Mouse (Mus musculus) midbrain, embryonic 13.5 days (tissue): ENCODE measurements around the gene Drd1. TPM values are rescaled to one million over a fixed set of nuclear protein-coding genes. Genes with fewer than 3 reads are reported as not detected.

ENCODE experiments used
- ATAC-seq: fragments of 200-750 bp; cut with Nextera tagmentation; 2 replicates; pipeline ENCODE4 v1.8.0; 2017; ENCODE audit warnings: mild to moderate bottlenecking, moderate TSS enrichment, moderate library complexity
- H3K27ac ChIP-seq: fragments of 300-500 bp; sonication (generic); 2 replicates; pipeline ENCODE4 v1.5.1; 2015; ENCODE audit warnings: inconsistent platforms, mild to moderate bottlenecking, moderate library complexity
- H3K27me3 ChIP-seq: fragments of 300-500 bp; sonication (generic); 2 replicates; pipeline ENCODE4 v1.6.1; 2015; ENCODE audit warnings: mild to moderate bottlenecking, inconsistent platforms
- H3K36me3 ChIP-seq: fragments of 300-500 bp; sonication (generic); 2 replicates; pipeline ENCODE4 v1.6.1; 2015; ENCODE audit warnings: mild to moderate bottlenecking, inconsistent platforms
- H3K4me1 ChIP-seq: fragments of 300-500 bp; sonication (generic); replicated peaks from 2 replicates; pipeline ENCODE4 v1.6.1; 2015; ENCODE audit warnings: inconsistent platforms
- H3K4me2 ChIP-seq: fragments of 300-500 bp; sonication (generic); replicated peaks from 2 replicates; pipeline ENCODE4 v1.6.1; 2015; ENCODE audit warnings: moderate library complexity, mild to moderate bottlenecking, inconsistent platforms
- H3K4me3 ChIP-seq: fragments of 300-500 bp; sonication (generic); replicated peaks from 2 replicates; pipeline ENCODE4 v1.5.1; 2015; ENCODE audit warnings: mild to moderate bottlenecking, inconsistent platforms
- H3K9ac ChIP-seq: fragments of 300-500 bp; sonication (generic); replicated peaks from 2 replicates; pipeline ENCODE4 v1.6.1; 2015; ENCODE audit warnings: mild to moderate bottlenecking, inconsistent platforms
- H3K9me3 ChIP-seq: fragments of 300-500 bp; sonication (generic); 2 replicates; pipeline ENCODE4 v1.6.1; 2016; ENCODE audit warnings: mild to moderate bottlenecking, inconsistent platforms
- WGBS: fragments of 180-500 bp; shearing (Covaris S2); methylation state at CpG from one replicate; pipeline ENCODE4 v1.1.7; 2015; 5-methylcytosine and 5-hydroxymethylcytosine counted together
- polyA plus RNA-seq: library from polyadenylated mRNA; unstranded; fragments of >200 nt; fragmentation: Nextera tagmentation; extraction: Ambion mirVana; gene quantifications from 2 replicates; pipeline ENCODE4 v1.2.1, GENCODE M21; 2015

Gene Drd1
- polyA plus RNA-seq, 1 experiment from 2014 or later, result 2.0 TPM

GRCm38 (mm10) chr13:54084178-54084577 lies 28.7 kb upstream of the Drd1 start:
- H3K27me3 ChIP-seq, result no peaks in the 10 kb centered on the region
- H3K9ac ChIP-seq, result no peak overlapping the region
- H3K27ac ChIP-seq, result no peak overlapping the region
- ATAC-seq, result no peak
- peaks cover 14% of the 10 kb centered on the region for H3K4me1 ChIP-seq
- H3K4me2 ChIP-seq, result no peak overlapping the region
- peaks cover 38% of the 10 kb centered on the region for H3K36me3 ChIP-seq
- 50% methylated on average over 4 of the region's 4 CpGs for whole genome bisulfite sequencing
- no peak overlapping the region for H3K4me3 ChIP-seq
- H3K9me3 ChIP-seq, result no peaks in the 10 kb centered on the region

- Histone ChIP-seq H3K27me3 (no peaks in the 10 kb centered on the region), H3K4me1 (peaks cover 15% of the 10 kb centered on the region), H3K9me3 (no peaks in the 10 kb centered on the region), H3K27ac (peak overlapping the region; percentile 14; the same call in 1 of the 2 replicates), H3K4me3 (no peak overlapping the region), H3K9ac (no peak overlapping the region), H3K4me2 (no peak overlapping the region), H3K36me3 (peaks cover 27% of the 10 kb centered on the region)
- no peak for ATAC-seq
- 77% methylated on average over 5 of the region's 5 CpGs for WGBS
These were observed 27.4 kb upstream of the Drd1 start for GRCm38 (mm10) chr13:54082946-54083345.

GRCm38 (mm10) chr13:54080785-54081184 lies 25.3 kb upstream of the Drd1 start:
- Histone ChIP-seq H3K27ac (no peak overlapping the region), H3K27me3 (no peaks in the 10 kb centered on the region), H3K4me2 (no peak overlapping the region), H3K4me1 (peaks cover 18% of the 10 kb centered on the region), H3K4me3 (no peak overlapping the region), H3K36me3 (peaks cover 7% of the 10 kb centered on the region), H3K9ac (no peak overlapping the region), H3K9me3 (no peaks in the 10 kb centered on the region)
- no peak for ATAC-seq
- WGBS, result 94% methylated on average over 1 of the region's 1 CpGs

GRCm38 (mm10) chr13:54079782-54080759 lies 24.6 kb upstream of the Drd1 start:
- Histone ChIP-seq H3K4me3 (no peak overlapping the region), H3K9me3 (no peaks in the 10 kb centered on the region), H3K4me2 (no peak overlapping the region), H3K36me3 (peaks cover 4% of the 10 kb centered on the region; the same call in 1 of the 2 replicates), H3K4me1 (peaks cover 18% of the 10 kb centered on the region), H3K27ac (no peak overlapping the region), H3K9ac (no peak overlapping the region), H3K27me3 (no peaks in the 10 kb centered on the region)
- WGBS, result 83% methylated on average over 12 of the region's 12 CpGs
- no peak for ATAC-seq

- Histone ChIP-seq H3K27ac (no peak overlapping the region), H3K4me1 (peaks cover 26% of the 10 kb centered on the region), H3K4me2 (no peak overlapping the region), H3K9me3 (no peaks in the 10 kb centered on the region), H3K27me3 (no peaks in the 10 kb centered on the region), H3K4me3 (no peak overlapping the region), H3K36me3 (peaks cover 4% of the 10 kb centered on the region; the same call in 1 of the 2 replicates), H3K9ac (no peak overlapping the region)
- no peak for ATAC-seq
- 84% methylated on average over 11 of the region's 11 CpGs for WGBS
These were observed 22.1 kb upstream of the Drd1 start for GRCm38 (mm10) chr13:54077470-54078174.

GRCm38 (mm10) chr13:54076762-54077460 lies 21.4 kb upstream of the Drd1 start:
- H3K9me3 ChIP-seq, result no peaks in the 10 kb centered on the region
- ATAC-seq, result no peak
- H3K4me1 ChIP-seq, result peaks cover 30% of the 10 kb centered on the region
- H3K27me3 ChIP-seq, result no peaks in the 10 kb centered on the region
- H3K27ac ChIP-seq, result no peak overlapping the region
- H3K4me2 ChIP-seq, result no peak overlapping the region
- 91% methylated on average over 11 of the region's 11 CpGs for WGBS
- H3K4me3 ChIP-seq, result no peak overlapping the region
- peaks cover 4% of the 10 kb centered on the region; the same call in 1 of the 2 replicates for H3K36me3 ChIP-seq
- H3K9ac ChIP-seq, result no peak overlapping the region

- no peak overlapping the region for H3K4me2 ChIP-seq
- H3K9ac ChIP-seq, result no peak overlapping the region
- peaks cover 4% of the 10 kb centered on the region; the same call in 1 of the 2 replicates for H3K36me3 ChIP-seq
- ATAC-seq, result no peak
- no peaks in the 10 kb centered on the region for H3K27me3 ChIP-seq
- H3K9me3 ChIP-seq, result no peaks in the 10 kb centered on the region
- 98% methylated on average over 6 of the region's 6 CpGs for WGBS
- no peak overlapping the region for H3K4me3 ChIP-seq
- H3K4me1 ChIP-seq, result peaks cover 30% of the 10 kb centered on the region
- no peak overlapping the region for H3K27ac ChIP-seq
These were observed 20.5 kb upstream of the Drd1 start for GRCm38 (mm10) chr13:54076051-54076450.

- Histone ChIP-seq H3K4me3 (no peak overlapping the region), H3K4me2 (no peak overlapping the region), H3K9me3 (no peaks in the 10 kb centered on the region), H3K36me3 (peaks cover 4% of the 10 kb centered on the region; the same call in 1 of the 2 replicates), H3K9ac (no peak overlapping the region), H3K27me3 (no peaks in the 10 kb centered on the region), H3K4me1 (peaks cover 30% of the 10 kb centered on the region), H3K27ac (no peak overlapping the region)
- WGBS, result 94% methylated on average over 2 of the region's 2 CpGs
- no peak for ATAC-seq
These were observed 19.9 kb upstream of the Drd1 start for GRCm38 (mm10) chr13:54075416-54075815.

GRCm38 (mm10) chr13:54073491-54073890 lies 18.0 kb upstream of the Drd1 start:
- Histone ChIP-seq H3K9ac (no peak overlapping the region), H3K4me2 (no peak overlapping the region), H3K4me3 (no peak overlapping the region), H3K27me3 (no peaks in the 10 kb centered on the region), H3K9me3 (no peaks in the 10 kb centered on the region), H3K27ac (no peak overlapping the region), H3K4me1 (peaks cover 23% of the 10 kb centered on the region), H3K36me3 (peaks cover 4% of the 10 kb centered on the region; the same call in 1 of the 2 replicates)
- no peak for ATAC-seq
- WGBS, result 74% methylated on average over 2 of the region's 2 CpGs

GRCm38 (mm10) chr13:54073066-54073465 lies 17.6 kb upstream of the Drd1 start:
- peak overlapping the region; percentile 71; the same call in 1 of the 2 replicates for H3K4me3 ChIP-seq
- no peak overlapping the region for H3K27ac ChIP-seq
- H3K9ac ChIP-seq, result no peak overlapping the region

GRCm38 (mm10) chr13:54072526-54073057 lies 17.1 kb upstream of the Drd1 start:
- Histone ChIP-seq H3K4me1 (peaks cover 28% of the 10 kb centered on the region), H3K4me3 (peak overlapping the region; percentile 71), H3K27ac (no peak overlapping the region; the same call in 1 of the 2 replicates), H3K9ac (peak overlapping the region; percentile 87), H3K36me3 (peaks cover 4% of the 10 kb centered on the region; the same call in 1 of the 2 replicates), H3K9me3 (no peaks in the 10 kb centered on the region), H3K4me2 (peak overlapping the region; percentile 68), H3K27me3 (no peaks in the 10 kb centered on the region)
- no peak for ATAC-seq
- 39% methylated on average over 10 of the region's 10 CpGs for WGBS

More at GRCm38 (mm10) chr13:54073066-54073465, 17.6 kb upstream of the Drd1 start:
- H3K9me3 ChIP-seq, result no peaks in the 10 kb centered on the region
- H3K36me3 ChIP-seq, result peaks cover 4% of the 10 kb centered on the region; the same call in 1 of the 2 replicates
- 48% methylated on average over 1 of the region's 1 CpGs for WGBS
- H3K27me3 ChIP-seq, result no peaks in the 10 kb centered on the region
- H3K4me1 ChIP-seq, result peaks cover 26% of the 10 kb centered on the region
- H3K4me2 ChIP-seq, result peak overlapping the region; percentile 68
- ATAC-seq, result no peak
